Mouse (Mus musculus) midbrain, embryonic 14.5 days (tissue): ENCODE measurements around the gene Mmp25. TPM values are rescaled to one million over a fixed set of nuclear protein-coding genes. Genes with fewer than 3 reads are reported as not detected.
"Not testable (repeated sequence)": the region's sequence is repeated elsewhere in the genome, so short reads cannot be mapped to it uniquely, and the experiment has no call there.

Experiments used
- ATAC-seq: fragments of 200-750 bp; cut with Nextera tagmentation; 2 replicates; pipeline ENCODE4 v1.8.0; 2017; ENCODE audit warnings: moderate number of reproducible peaks, moderate library complexity; ENCODE audit not compliant: low FRiP score, low TSS enrichment
- DNase-seq: peaks from one replicate; pipeline ENCODE4 v3.0.0-alpha.2; 2015
- H3K27ac ChIP-seq: fragments of 300-500 bp; sonication (generic); replicated peaks from 2 replicates; pipeline ENCODE4 v1.5.1; 2014; ENCODE audit warnings: mild to moderate bottlenecking, low read depth, low read length, moderate library complexity
- H3K27me3 ChIP-seq: fragments of 300-500 bp; sonication (generic); 2 replicates; pipeline ENCODE4 v1.6.1; 2014; ENCODE audit warnings: low read length, control low read depth, mixed read lengths; ENCODE audit not compliant: control insufficient read depth, insufficient read depth
- H3K36me3 ChIP-seq: fragments of 300-500 bp; sonication (generic); 2 replicates; pipeline ENCODE4 v1.6.1; 2014; ENCODE audit warnings: low read length, control low read depth; ENCODE audit not compliant: control insufficient read depth, insufficient read depth
- H3K4me1 ChIP-seq: fragments of 300-500 bp; sonication (generic); 2 replicates; pipeline ENCODE4 v1.6.1; 2014; ENCODE audit warnings: mild to moderate bottlenecking, antibody characterized with exemption, low read length, control low read depth; ENCODE audit not compliant: control insufficient read depth, insufficient read depth
- H3K4me2 ChIP-seq: fragments of 300-500 bp; sonication (generic); 2 replicates; pipeline ENCODE4 v1.6.1; 2014; ENCODE audit warnings: mild to moderate bottlenecking, low read length, moderate library complexity
- H3K4me3 ChIP-seq: fragments of 300-500 bp; sonication (generic); replicated peaks from 2 replicates; pipeline ENCODE4 v1.5.1; 2014; ENCODE audit warnings: low read depth, low read length
- H3K9ac ChIP-seq: fragments of 300-500 bp; sonication (generic); replicated peaks from 2 replicates; pipeline ENCODE4 v1.6.1; 2014; ENCODE audit warnings: mild to moderate bottlenecking, low read length, moderate library complexity
- H3K9me3 ChIP-seq: fragments of 300-500 bp; sonication (generic); 2 replicates; pipeline ENCODE4 v1.6.1; 2016; ENCODE audit warnings: low read length, control low read depth, mixed read lengths; ENCODE audit not compliant: control insufficient read depth
- WGBS: fragments of 180-500 bp; shearing (Covaris S2); extraction: QIAGEN DNeasy Blood & Tissue Kit; methylation state at CpG from one replicate; pipeline ENCODE4 v1.1.7; 2014; 5-methylcytosine and 5-hydroxymethylcytosine counted together
- polyA plus RNA-seq: library from polyadenylated mRNA; unstranded; fragments of >200 nt; fragmentation: Nextera tagmentation; extraction: Ambion mirVana; gene quantifications from 2 replicates; pipeline ENCODE4 v1.2.1, GENCODE M21; 2014

The Mmp25 gene
- polyA plus RNA-seq, 1 experiment from 2014 or later: 1.1 TPM

DNA sequence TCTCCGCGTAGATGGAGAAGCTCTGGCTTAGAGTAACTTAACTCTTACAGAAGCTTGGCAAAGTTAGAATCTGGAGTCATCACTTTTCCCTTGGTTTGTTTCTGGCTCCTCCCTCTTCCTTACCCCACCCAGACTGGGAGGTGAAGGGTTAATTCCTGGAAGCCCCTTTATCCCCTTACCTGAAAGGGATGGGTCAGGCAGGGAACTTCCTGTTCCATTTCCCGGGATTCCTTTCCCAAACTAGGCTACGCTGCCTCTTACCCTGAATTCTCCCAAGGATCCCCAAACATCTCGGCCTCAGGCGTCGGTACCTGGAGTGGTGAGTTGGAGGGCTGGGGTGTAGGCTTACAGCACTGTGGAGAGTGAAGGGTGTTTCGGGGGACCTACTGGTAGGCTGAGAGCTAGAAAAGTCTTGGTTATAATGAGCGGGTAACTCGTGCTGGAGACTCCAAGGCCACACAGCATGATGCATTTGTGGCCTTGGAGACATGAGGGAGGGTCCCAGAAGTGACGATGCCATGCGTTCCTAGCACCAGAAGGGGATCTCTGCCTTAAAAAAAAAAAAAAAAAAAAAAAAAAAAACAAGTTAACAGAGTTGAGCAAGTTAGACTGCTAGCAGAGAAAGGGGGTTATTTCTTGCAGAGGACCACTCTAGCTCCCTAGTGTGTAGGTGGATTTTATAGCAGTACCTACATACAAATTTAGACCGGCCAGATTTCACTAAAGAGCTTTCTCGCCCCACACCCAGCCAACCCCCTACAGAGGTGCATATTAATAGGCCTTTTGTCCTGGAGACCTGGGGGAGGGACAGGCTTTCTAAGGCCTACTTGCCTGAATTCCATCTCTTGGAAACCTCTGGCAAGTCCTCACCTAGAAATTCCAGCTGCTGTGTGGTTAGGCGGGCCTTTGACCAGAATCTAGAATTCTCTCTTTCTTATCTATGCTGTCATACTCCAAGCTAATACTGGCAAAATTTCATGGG lies 44.1 kb downstream of the Mmp25 start, which contains the start of gene Zscan10:
TSS of gene Zscan10 (plus strand) at position 216 of the 982 bp plus-strand sequence.
- ATAC-seq: no peak
- H3K4me3 ChIP-seq: no peak within 1 kb of the TSS
- H3K9me3 ChIP-seq: no peaks in the 10 kb centered on the region
- H3K9ac ChIP-seq: no peak within 1 kb of the TSS
- no peaks in the 10 kb centered on the region for H3K4me1 ChIP-seq
- H3K27me3 ChIP-seq: no peaks in the 10 kb centered on the region
- 34% methylated on average over 15 of the region's 15 CpGs for WGBS
- H3K36me3 ChIP-seq: no peaks in the 10 kb centered on the region
- peak within 1 kb of the TSS; percentile 63 for H3K4me2 ChIP-seq
- H3K27ac ChIP-seq: no peak within 1 kb of the TSS
- DNase-seq: no peak

DNA sequence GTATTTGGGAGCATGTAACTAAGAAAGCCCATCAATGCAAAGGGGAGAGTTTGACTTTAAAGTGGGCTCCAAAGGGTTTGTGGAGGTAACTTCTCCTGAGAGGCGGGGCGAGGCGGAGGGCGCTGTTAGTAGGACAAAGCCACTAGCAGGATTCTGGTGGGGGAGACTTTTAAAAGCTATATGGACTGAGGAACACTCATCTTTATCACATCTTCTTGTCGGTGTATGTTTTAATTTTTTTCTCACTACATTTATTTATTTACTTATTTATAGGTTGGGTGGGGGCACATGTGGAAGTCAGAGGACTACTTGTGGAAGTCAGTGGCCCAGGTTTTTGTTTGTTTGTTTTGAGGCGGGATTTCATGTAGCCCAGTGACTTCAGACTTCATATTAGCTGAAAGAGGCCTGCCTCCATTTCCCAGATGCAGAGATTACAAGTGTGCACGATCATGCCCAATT lies 45.4 kb downstream of the Mmp25 start:
- DNase-seq (no peak), ATAC-seq (no peak)
- WGBS: 42% methylated on average over 7 of the region's 7 CpGs
- no peak overlapping the region for H3K27ac ChIP-seq
- no peak overlapping the region for H3K9ac ChIP-seq
- no peaks in the 10 kb centered on the region for H3K9me3 ChIP-seq
- H3K36me3 ChIP-seq: no peaks in the 10 kb centered on the region
- H3K4me3 ChIP-seq: peak overlapping the region; percentile 35; the same call in 1 of the 2 replicates
- H3K4me1 ChIP-seq: no peaks in the 10 kb centered on the region
- peak overlapping the region; percentile 63 for H3K4me2 ChIP-seq
- no peaks in the 10 kb centered on the region for H3K27me3 ChIP-seq

GRCm38 (mm10) chr17:23598582-23599552 lies 46.2 kb downstream of the Mmp25 start, which contains the start of gene Zfp13:
Zfp13 (minus strand) TSS chr17:23599487.
- ATAC-seq: peak; percentile 85
- Histone ChIP-seq H3K27me3 (no peaks in the 10 kb centered on the region), H3K4me3 (peak within 1 kb of the TSS; percentile 35), H3K9ac (peak within 1 kb of the TSS; percentile 57), H3K4me2 (peak within 1 kb of the TSS; percentile 63), H3K27ac (peak within 1 kb of the TSS; percentile 41; the same call in 1 of the 2 replicates), H3K36me3 (no peaks in the 10 kb centered on the region), H3K9me3 (no peaks in the 10 kb centered on the region), H3K4me1 (no peaks in the 10 kb centered on the region)
- WGBS: 12% methylated on average over 31 of the region's 31 CpGs
- DNase-seq: peak; percentile 81

GRCm38 (mm10) chr17:23595139-23595538 lies 49.9 kb downstream of the Mmp25 start:
- not testable (repeated sequence) for H3K9me3 ChIP-seq, ATAC-seq, H3K27ac ChIP-seq, H3K4me3 ChIP-seq, DNase-seq, H3K9ac ChIP-seq, H3K36me3 ChIP-seq, H3K27me3 ChIP-seq, H3K4me1 ChIP-seq, H3K4me2 ChIP-seq
- 78% methylated on average over 4 of the region's 4 CpGs for WGBS

- H3K9ac ChIP-seq: peak overlapping the region; percentile 32
- H3K4me2 ChIP-seq: peak overlapping the region; percentile 56
- WGBS: 13% methylated on average over 13 of the region's 13 CpGs
- peak; percentile 70 for ATAC-seq
- H3K36me3 ChIP-seq: no peaks in the 10 kb centered on the region
- peak overlapping the region; percentile 33 for H3K4me3 ChIP-seq
- no peak for DNase-seq
- no peaks in the 10 kb centered on the region for H3K9me3 ChIP-seq
- H3K4me1 ChIP-seq: peaks cover 5% of the 10 kb centered on the region; the same call in 1 of the 2 replicates
- H3K27ac ChIP-seq: peak overlapping the region; percentile 10
- no peaks in the 10 kb centered on the region for H3K27me3 ChIP-seq
Observed at GRCm38 (mm10) chr17:23592926-23593300, 52.2 kb downstream of the Mmp25 start.

- Histone ChIP-seq H3K4me2 (peak overlapping the region; percentile 56), H3K27me3 (no peaks in the 10 kb centered on the region), H3K9ac (peak overlapping the region; percentile 32), H3K4me3 (peak overlapping the region; percentile 33), H3K36me3 (no peaks in the 10 kb centered on the region), H3K9me3 (no peaks in the 10 kb centered on the region), H3K4me1 (peaks cover 5% of the 10 kb centered on the region; the same call in 1 of the 2 replicates), H3K27ac (peak overlapping the region; percentile 10)
- 8% methylated on average over 34 of the region's 34 CpGs for WGBS
- ATAC-seq: peak; percentile 99
- peak; percentile 99 for DNase-seq
Observed at GRCm38 (mm10) chr17:23592208-23592925, 52.7 kb downstream of the Mmp25 start.

- ATAC-seq (no peak), DNase-seq (no peak)
- H3K9ac ChIP-seq: no peak overlapping the region
- 66% methylated on average over 2 of the region's 2 CpGs for WGBS
- H3K27me3 ChIP-seq: no peaks in the 10 kb centered on the region
- no peak overlapping the region for H3K27ac ChIP-seq
- peaks cover 25% of the 10 kb centered on the region for H3K4me1 ChIP-seq
- H3K9me3 ChIP-seq: no peaks in the 10 kb centered on the region
- 0 out of 2 replicates have a peak, but pooled peaks cover 11% of the 10 kb centered on the region for H3K36me3 ChIP-seq
- no peak overlapping the region for H3K4me2 ChIP-seq
- no peak overlapping the region for H3K4me3 ChIP-seq
Observed at GRCm38 (mm10) chr17:23587253-23587652, 57.8 kb downstream of the Mmp25 start.
